Mouse (Mus musculus): ENCODE results near the gene Vmn1r39.

GRCm38 (mm10) chr6:66810509-66810908 is at the start of gene Vmn1r39:
- no peak for TF ChIP-seq CTCF (IDR thresholded peaks at IDR 0.05; ENCODE audit: insufficient read depth, low read depth, low read length)
- TF ChIP-seq POLR2A (IDR thresholded peaks at IDR 0.05; ENCODE audit: insufficient read depth, low read depth, low read length), result no peak

All from olfactory bulb, adult 2 months (tissue).